Mouse (Mus musculus): ENCODE results near the gene Nrd1. TPM values are rescaled to one million over a fixed set of nuclear protein-coding genes. Genes with fewer than 3 reads are reported as not detected.

Gene Nrd1
- polyA plus RNA-seq, 1 experiment from 2014 or later: 75.4 TPM

DNA sequence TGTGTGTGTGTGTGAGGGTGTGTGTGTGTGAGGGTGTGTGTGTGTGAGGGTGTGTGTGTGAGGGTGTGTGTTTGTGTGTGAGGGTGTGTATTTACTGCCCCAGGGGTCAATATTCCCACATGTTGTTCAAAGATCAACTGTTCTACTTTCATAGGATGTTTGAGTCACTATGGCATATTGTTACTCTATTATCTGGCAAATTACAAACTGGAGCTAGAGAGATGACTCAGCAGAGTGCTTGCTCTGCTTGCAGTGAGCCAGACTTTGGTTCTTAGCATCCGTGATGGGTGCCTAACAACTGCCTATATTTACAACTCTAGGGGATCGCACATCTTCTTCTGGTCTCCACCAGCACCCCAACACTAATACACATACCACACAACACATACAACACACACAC lies 29.4 kb downstream of the Nrd1 start:
- no peaks in the 10 kb centered on the region for H3K4me1 ChIP-seq
- no peaks in the 10 kb centered on the region for H3K9me3 ChIP-seq (replicated peaks)
- peaks cover 51% of the 10 kb centered on the region for H3K36me3 ChIP-seq
- WGBS: 92% methylated on average over 2 of the region's 2 CpGs
- no peak overlapping the region for H3K9ac ChIP-seq
- H3K27me3 ChIP-seq: no peaks in the 10 kb centered on the region
- no peak overlapping the region for H3K4me2 ChIP-seq (replicated peaks)
- H3K27ac ChIP-seq (replicated peaks): no peak overlapping the region
- ATAC-seq (ENCODE audit: insufficient number of reproducible peaks, low FRiP score, low TSS enrichment, low read depth): no peak
- H3K4me3 ChIP-seq (replicated peaks): no peak overlapping the region

DNA sequence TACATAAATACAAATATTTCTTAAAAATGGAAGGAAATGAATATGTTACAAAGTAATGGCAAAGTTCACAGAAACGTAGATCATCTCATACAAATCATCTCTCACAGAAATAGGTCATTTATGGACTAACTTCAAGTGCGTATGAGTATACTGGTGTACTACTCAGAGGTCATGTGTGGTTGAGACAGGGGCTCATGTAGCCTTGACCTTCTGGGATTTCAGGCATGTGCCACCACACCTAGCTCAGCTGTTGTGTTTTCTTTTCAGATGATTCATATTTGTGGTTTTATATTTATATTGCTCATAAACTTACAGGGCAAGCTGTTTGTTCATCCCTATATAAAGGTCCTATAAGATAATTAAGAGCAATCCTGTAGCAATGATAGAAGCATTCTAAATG lies 29.8 kb downstream of the Nrd1 start:
- no peak for ATAC-seq (ENCODE audit: insufficient number of reproducible peaks, low FRiP score, low TSS enrichment, low read depth)
- Histone ChIP-seq H3K4me2 (replicated peaks) (no peak overlapping the region), H3K9me3 (replicated peaks) (no peaks in the 10 kb centered on the region), H3K27me3 (no peaks in the 10 kb centered on the region), H3K4me1 (no peaks in the 10 kb centered on the region), H3K36me3 (peaks cover 47% of the 10 kb centered on the region; the same call in 1 of the 2 replicates), H3K27ac (replicated peaks) (no peak overlapping the region), H3K4me3 (replicated peaks) (no peak overlapping the region), H3K9ac (no peak overlapping the region)
- 94% methylated on average over 2 of the region's 2 CpGs for WGBS

DNA sequence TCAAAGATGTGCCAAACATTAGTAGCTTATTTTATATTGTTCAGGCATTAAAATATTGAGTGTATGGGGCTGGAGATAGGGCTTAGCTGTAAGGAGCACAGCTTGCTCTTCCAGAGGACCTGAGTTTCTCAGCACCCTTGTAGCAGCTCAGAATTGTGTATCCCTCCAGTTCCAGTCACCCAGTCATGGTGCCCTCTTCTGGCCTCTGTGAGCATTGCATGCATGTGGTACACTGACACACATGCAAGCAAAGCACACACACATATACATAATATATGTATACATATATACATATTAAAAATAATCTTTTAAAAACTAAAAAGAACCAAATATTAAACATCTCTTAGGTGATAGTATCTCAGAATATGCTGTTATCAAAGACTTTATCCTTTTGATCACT lies 35.9 kb downstream of the Nrd1 start:
- Histone ChIP-seq H3K4me3 (replicated peaks) (no peak overlapping the region), H3K27ac (replicated peaks) (no peak overlapping the region), H3K9me3 (replicated peaks) (no peaks in the 10 kb centered on the region), H3K4me1 (no peaks in the 10 kb centered on the region), H3K4me2 (replicated peaks) (no peak overlapping the region), H3K9ac (no peak overlapping the region), H3K27me3 (no peaks in the 10 kb centered on the region), H3K36me3 (peaks cover 48% of the 10 kb centered on the region)
- ATAC-seq (ENCODE audit: insufficient number of reproducible peaks, low FRiP score, low TSS enrichment, low read depth): no peak

- 88% methylated on average over 4 of the region's 4 CpGs for WGBS
Observed at GRCm38 (mm10) chr4:109042739-109043138, 42.3 kb downstream of the Nrd1 start.

GRCm38 (mm10) chr4:109043294-109043693 lies 42.8 kb downstream of the Nrd1 start:
- H3K9ac ChIP-seq: no peak overlapping the region

More at GRCm38 (mm10) chr4:109042739-109043138, 42.3 kb downstream of the Nrd1 start:
- Histone ChIP-seq H3K36me3 (peaks cover 76% of the 10 kb centered on the region), H3K4me1 (no peaks in the 10 kb centered on the region), H3K9ac (no peak overlapping the region), H3K9me3 (replicated peaks) (no peaks in the 10 kb centered on the region), H3K27me3 (no peaks in the 10 kb centered on the region), H3K27ac (replicated peaks) (no peak overlapping the region), H3K4me3 (replicated peaks) (no peak overlapping the region), H3K4me2 (replicated peaks) (no peak overlapping the region)
- ATAC-seq (ENCODE audit: insufficient number of reproducible peaks, low FRiP score, low TSS enrichment, low read depth): no peak

GRCm38 (mm10) chr4:109043756-109044155 lies 43.3 kb downstream of the Nrd1 start:
- Histone ChIP-seq H3K27me3 (no peaks in the 10 kb centered on the region), H3K4me3 (replicated peaks) (no peak overlapping the region), H3K9me3 (replicated peaks) (no peaks in the 10 kb centered on the region), H3K36me3 (peaks cover 80% of the 10 kb centered on the region), H3K4me1 (no peaks in the 10 kb centered on the region), H3K27ac (replicated peaks) (no peak overlapping the region), H3K4me2 (replicated peaks) (no peak overlapping the region), H3K9ac (no peak overlapping the region)
- WGBS: 59% methylated on average over 5 of the region's 5 CpGs
- no peak for ATAC-seq (ENCODE audit: insufficient number of reproducible peaks, low FRiP score, low TSS enrichment, low read depth)

More at GRCm38 (mm10) chr4:109043294-109043693, 42.8 kb downstream of the Nrd1 start:
- H3K36me3 ChIP-seq: peaks cover 79% of the 10 kb centered on the region
- H3K27me3 ChIP-seq: no peaks in the 10 kb centered on the region
- no peak overlapping the region for H3K27ac ChIP-seq (replicated peaks)
- H3K4me1 ChIP-seq: no peaks in the 10 kb centered on the region
- 80% methylated on average over 5 of the region's 5 CpGs for WGBS
- no peak overlapping the region for H3K4me2 ChIP-seq (replicated peaks)
- H3K9me3 ChIP-seq (replicated peaks): no peaks in the 10 kb centered on the region
- no peak overlapping the region for H3K4me3 ChIP-seq (replicated peaks)
- ATAC-seq (ENCODE audit: insufficient number of reproducible peaks, low FRiP score, low TSS enrichment, low read depth): no peak

DNA sequence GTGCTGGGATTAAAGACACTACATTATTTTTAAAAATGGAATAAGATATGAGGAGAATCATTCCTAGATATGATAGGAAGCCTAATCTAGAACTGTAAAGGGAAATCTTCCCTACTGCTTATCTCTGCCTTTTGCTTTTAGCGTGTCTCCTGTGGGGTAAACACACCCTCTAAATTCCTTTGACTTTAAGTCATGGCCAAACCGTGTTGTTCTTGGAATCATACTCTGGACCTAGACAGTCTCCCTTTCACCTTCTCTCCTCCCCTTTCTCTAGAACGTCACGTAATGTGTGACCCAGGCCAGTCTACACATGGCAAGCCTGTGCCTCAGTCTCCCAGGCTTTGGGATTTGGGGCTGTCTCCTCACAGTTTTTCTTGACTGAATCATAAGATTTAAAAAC lies 47.8 kb downstream of the Nrd1 start:
- no peaks in the 10 kb centered on the region for H3K4me1 ChIP-seq
- H3K27ac ChIP-seq (replicated peaks): no peak overlapping the region
- 78% methylated on average over 4 of the region's 4 CpGs for WGBS
- no peak overlapping the region for H3K4me2 ChIP-seq (replicated peaks)
- peaks cover 74% of the 10 kb centered on the region for H3K36me3 ChIP-seq
- no peak overlapping the region for H3K9ac ChIP-seq
- H3K27me3 ChIP-seq: no peaks in the 10 kb centered on the region
- no peak for ATAC-seq (ENCODE audit: insufficient number of reproducible peaks, low FRiP score, low TSS enrichment, low read depth)
- no peaks in the 10 kb centered on the region for H3K9me3 ChIP-seq (replicated peaks)
- no peak overlapping the region for H3K4me3 ChIP-seq (replicated peaks)

DNA sequence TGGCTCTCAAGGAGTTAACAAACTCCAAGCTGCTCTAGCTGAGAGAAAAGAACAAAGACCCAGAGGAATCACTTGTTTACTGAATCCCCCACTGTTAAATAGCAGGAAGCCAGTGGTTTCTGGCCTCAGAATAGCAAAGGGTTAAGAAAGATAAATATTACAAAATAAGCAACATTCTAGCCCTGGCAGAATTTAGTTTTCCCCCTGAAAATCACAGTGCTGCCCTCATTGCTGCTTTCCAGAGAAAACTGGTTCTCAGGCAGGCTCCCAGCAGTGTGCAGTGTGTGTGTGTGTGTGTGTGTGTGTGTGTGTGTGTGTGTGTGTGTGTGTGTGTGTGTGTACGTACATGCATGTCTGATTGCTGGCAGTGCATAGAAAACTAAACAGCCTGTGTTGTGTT lies 51.8 kb downstream of the Nrd1 start:
- ATAC-seq (ENCODE audit: insufficient number of reproducible peaks, low FRiP score, low TSS enrichment, low read depth): 0 out of 2 replicates have a peak, but pooled peaks have one; percentile 60
- 56% methylated on average over 1 of the region's 1 CpGs for WGBS
- Histone ChIP-seq H3K27me3 (no peaks in the 10 kb centered on the region), H3K9ac (no peak overlapping the region), H3K9me3 (replicated peaks) (no peaks in the 10 kb centered on the region), H3K4me2 (replicated peaks) (no peak overlapping the region), H3K27ac (replicated peaks) (peak overlapping the region; percentile 63), H3K36me3 (peaks cover 78% of the 10 kb centered on the region), H3K4me1 (no peaks in the 10 kb centered on the region), H3K4me3 (replicated peaks) (no peak overlapping the region)

GRCm38 (mm10) chr4:109054003-109054402 lies 53.5 kb downstream of the Nrd1 start:
- H3K9me3 ChIP-seq (replicated peaks): no peaks in the 10 kb centered on the region
- H3K36me3 ChIP-seq: peaks cover 85% of the 10 kb centered on the region
- ATAC-seq (ENCODE audit: insufficient number of reproducible peaks, low FRiP score, low TSS enrichment, low read depth): no peak

DNA sequence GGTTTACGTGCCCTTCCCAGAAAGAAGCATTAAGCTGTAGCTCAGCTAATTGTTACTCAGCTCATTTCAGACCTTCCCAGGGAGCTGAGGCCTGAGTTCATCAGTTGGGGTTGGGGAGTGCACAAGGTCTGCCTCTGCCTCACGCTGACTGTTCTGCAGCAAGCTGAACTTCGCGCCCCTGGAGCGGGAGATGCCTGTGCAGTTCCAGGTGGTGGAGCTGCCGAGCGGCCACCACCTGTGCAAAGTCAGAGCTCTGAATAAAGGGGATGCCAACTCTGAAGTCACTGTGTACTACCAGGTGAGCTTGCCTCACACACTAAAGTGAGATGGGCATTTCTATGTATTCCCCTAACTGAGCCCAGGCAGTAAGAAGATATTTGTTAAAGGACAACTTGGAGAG lies 55.9 kb downstream of the Nrd1 start:
- H3K9me3 ChIP-seq (replicated peaks): no peaks in the 10 kb centered on the region
- no peak overlapping the region for H3K4me2 ChIP-seq (replicated peaks)
- H3K4me1 ChIP-seq: no peaks in the 10 kb centered on the region
- H3K27ac ChIP-seq (replicated peaks): no peak overlapping the region
- ATAC-seq (ENCODE audit: insufficient number of reproducible peaks, low FRiP score, low TSS enrichment, low read depth): no peak
- peaks cover 86% of the 10 kb centered on the region for H3K36me3 ChIP-seq
- no peaks in the 10 kb centered on the region for H3K27me3 ChIP-seq
- WGBS: 78% methylated on average over 7 of the region's 7 CpGs
- no peak overlapping the region for H3K9ac ChIP-seq
- H3K4me3 ChIP-seq (replicated peaks): no peak overlapping the region

More at GRCm38 (mm10) chr4:109054003-109054402, 53.5 kb downstream of the Nrd1 start:
- no peak overlapping the region for H3K4me3 ChIP-seq (replicated peaks)
- no peak overlapping the region for H3K9ac ChIP-seq
- no peak overlapping the region for H3K27ac ChIP-seq (replicated peaks)
- H3K4me2 ChIP-seq (replicated peaks): no peak overlapping the region
- no peaks in the 10 kb centered on the region for H3K4me1 ChIP-seq
- 70% methylated on average over 9 of the region's 9 CpGs for WGBS
- H3K27me3 ChIP-seq: no peaks in the 10 kb centered on the region

- 95% methylated on average over 8 of the region's 8 CpGs for WGBS
- no peaks in the 10 kb centered on the region for H3K9me3 ChIP-seq (replicated peaks)
- no peaks in the 10 kb centered on the region for H3K4me1 ChIP-seq
- no peak overlapping the region for H3K4me2 ChIP-seq (replicated peaks)
- H3K27me3 ChIP-seq: no peaks in the 10 kb centered on the region
- H3K36me3 ChIP-seq: peaks cover 89% of the 10 kb centered on the region
- ATAC-seq (ENCODE audit: insufficient number of reproducible peaks, low FRiP score, low TSS enrichment, low read depth): no peak
- H3K9ac ChIP-seq: no peak overlapping the region
- no peak overlapping the region for H3K27ac ChIP-seq (replicated peaks)
- H3K4me3 ChIP-seq (replicated peaks): no peak overlapping the region
Observed at GRCm38 (mm10) chr4:109057640-109058039, 57.2 kb downstream of the Nrd1 start.

DNA sequence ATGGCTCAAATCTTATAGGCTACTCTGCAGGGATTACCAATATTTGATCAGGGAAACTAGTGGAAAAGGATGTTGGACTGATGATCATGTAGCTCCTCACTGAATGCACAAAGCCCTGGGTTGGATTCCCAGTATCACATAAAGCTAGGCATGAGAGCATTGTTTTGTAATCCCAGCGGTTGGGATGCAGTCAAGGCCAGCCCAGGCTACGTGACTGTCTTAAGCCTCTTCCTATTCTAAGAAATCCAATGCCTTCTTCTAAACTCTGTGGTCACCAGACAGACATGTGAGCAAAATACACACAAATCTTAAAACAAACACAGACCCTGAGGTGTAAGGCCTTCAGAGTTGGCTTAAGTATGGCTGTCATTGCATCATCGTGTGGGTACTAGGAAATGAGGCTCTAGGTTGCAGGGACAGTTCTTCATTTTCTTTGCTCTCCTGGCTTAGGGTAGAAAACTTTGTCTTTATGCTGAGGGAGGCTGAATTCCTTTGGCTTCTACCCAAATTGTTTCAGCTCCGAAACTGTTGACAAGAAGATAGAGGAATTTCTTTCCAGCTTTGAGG lies 58.9 kb downstream of the Nrd1 start:
- Histone ChIP-seq H3K27ac (replicated peaks) (no peak overlapping the region), H3K4me2 (replicated peaks) (no peak overlapping the region), H3K9ac (no peak overlapping the region), H3K4me3 (replicated peaks) (no peak overlapping the region), H3K27me3 (no peaks in the 10 kb centered on the region), H3K4me1 (no peaks in the 10 kb centered on the region), H3K36me3 (peaks cover 95% of the 10 kb centered on the region), H3K9me3 (replicated peaks) (no peaks in the 10 kb centered on the region)
- ATAC-seq (ENCODE audit: insufficient number of reproducible peaks, low FRiP score, low TSS enrichment, low read depth): no peak
- 82% methylated on average over 4 of the region's 4 CpGs for WGBS

Data from embryonic facial prominence, embryonic 15.5 days (tissue).